Mouse (Mus musculus): ENCODE data around the gene Rcor1. TPM values are rescaled to one million over a fixed set of nuclear protein-coding genes. Genes with fewer than 3 reads are reported as not detected.

The Rcor1 gene
- total RNA-seq, 2 experiments from 2014 or later, result 55.3 to 56.7 TPM

GRCm38 (mm10) chr12:111114593-111114992 is 75.4 kb downstream of the Rcor1 start:
- no peak for ATAC-seq (replicated peaks; ENCODE audit: low FRiP score, low TSS enrichment, poor library complexity, severe bottlenecking)

- no peak for ATAC-seq (replicated peaks; ENCODE audit: low FRiP score, low TSS enrichment, poor library complexity, severe bottlenecking)
Observed at GRCm38 (mm10) chr12:111119506-111120085, 80.4 kb downstream of the Rcor1 start.

- no peak for ATAC-seq (replicated peaks; ENCODE audit: low FRiP score, low TSS enrichment, poor library complexity, severe bottlenecking)
Observed at GRCm38 (mm10) chr12:111120976-111121645, 82.0 kb downstream of the Rcor1 start.

- peak; percentile 60 for ATAC-seq (replicated peaks; ENCODE audit: low FRiP score, low TSS enrichment, poor library complexity, severe bottlenecking)
Observed at GRCm38 (mm10) chr12:111122332-111122852, 83.2 kb downstream of the Rcor1 start.

- ATAC-seq (replicated peaks; ENCODE audit: low FRiP score, low TSS enrichment, poor library complexity, severe bottlenecking), result no peak
Observed at GRCm38 (mm10) chr12:111124601-111125260, 85.6 kb downstream of the Rcor1 start.

GRCm38 (mm10) chr12:111125666-111126065 is 86.5 kb downstream of the Rcor1 start:
- no peak for ATAC-seq (replicated peaks; ENCODE audit: low FRiP score, low TSS enrichment, poor library complexity, severe bottlenecking)

- no peak for ATAC-seq (replicated peaks; ENCODE audit: low FRiP score, low TSS enrichment, poor library complexity, severe bottlenecking)
Observed at GRCm38 (mm10) chr12:111134169-111134568, 95.0 kb downstream of the Rcor1 start.

- ATAC-seq (replicated peaks; ENCODE audit: low FRiP score, low TSS enrichment, poor library complexity, severe bottlenecking), result no peak
Observed at GRCm38 (mm10) chr12:111134791-111135733, 95.9 kb downstream of the Rcor1 start.

- ATAC-seq (replicated peaks; ENCODE audit: low FRiP score, low TSS enrichment, poor library complexity, severe bottlenecking), result no peak
Observed at GRCm38 (mm10) chr12:111135953-111136352, 96.8 kb downstream of the Rcor1 start.

GRCm38 (mm10) chr12:111137079-111137478 is 97.9 kb downstream of the Rcor1 start:
- ATAC-seq (replicated peaks; ENCODE audit: low FRiP score, low TSS enrichment, poor library complexity, severe bottlenecking), result peak; percentile 72

- peak; percentile 31 for ATAC-seq (replicated peaks; ENCODE audit: low FRiP score, low TSS enrichment, poor library complexity, severe bottlenecking)
Observed at GRCm38 (mm10) chr12:111143005-111143508, 103.9 kb downstream of the Rcor1 start.

GRCm38 (mm10) chr12:111143509-111144063 is 104.4 kb downstream of the Rcor1 start:
- ATAC-seq (replicated peaks; ENCODE audit: low FRiP score, low TSS enrichment, poor library complexity, severe bottlenecking), result no peak

- ATAC-seq (replicated peaks; ENCODE audit: low FRiP score, low TSS enrichment, poor library complexity, severe bottlenecking), result no peak
Observed at GRCm38 (mm10) chr12:111144598-111144997, 105.4 kb downstream of the Rcor1 start.

GRCm38 (mm10) chr12:111145269-111145668 is 106.1 kb downstream of the Rcor1 start:
- ATAC-seq (replicated peaks; ENCODE audit: low FRiP score, low TSS enrichment, poor library complexity, severe bottlenecking), result no peak

- peak; percentile 35; the same call in 1 of the 2 replicates for ATAC-seq (replicated peaks; ENCODE audit: low FRiP score, low TSS enrichment, poor library complexity, severe bottlenecking)
Observed at GRCm38 (mm10) chr12:111149495-111150235, 110.5 kb downstream of the Rcor1 start.

- 0 out of 2 replicates have a peak, but pooled peaks have one; percentile 19 for ATAC-seq (replicated peaks; ENCODE audit: low FRiP score, low TSS enrichment, poor library complexity, severe bottlenecking)
Observed at GRCm38 (mm10) chr12:111150236-111150596, 111.1 kb downstream of the Rcor1 start.

- ATAC-seq (replicated peaks; ENCODE audit: low FRiP score, low TSS enrichment, poor library complexity, severe bottlenecking), result peak; percentile 59
Observed at GRCm38 (mm10) chr12:111151422-111152156, 112.4 kb downstream of the Rcor1 start.

- ATAC-seq (replicated peaks; ENCODE audit: low FRiP score, low TSS enrichment, poor library complexity, severe bottlenecking), result no peak
Observed at GRCm38 (mm10) chr12:111152579-111152978, 113.4 kb downstream of the Rcor1 start.
